Mouse (Mus musculus) myocyte (in vitro differentiated cells): ENCODE measurements around the gene Sec24c. TPM values are rescaled to one million over a fixed set of nuclear protein-coding genes. Genes with fewer than 3 reads are reported as not detected.

Experiments used
- H3K27me3 ChIP-seq: one replicate; pipeline ENCODE4 v1.6.1; 2011; ENCODE audit not compliant: control insufficient read depth, insufficient read depth, insufficient read length
- H3K36me3 ChIP-seq: one replicate; pipeline ENCODE4 v1.6.1; 2011; ENCODE audit not compliant: control insufficient read depth, insufficient read depth
- H3K4me2 ChIP-seq: one replicate; pipeline ENCODE4 v1.6.1; 2011; ENCODE audit warnings: low read depth, control low read depth
- H3K4me3 ChIP-seq: one replicate; pipeline ENCODE4 v1.5.1; 2011; ENCODE audit warnings: mild to moderate bottlenecking, control low read depth, moderate library complexity
- H3K79me2 ChIP-seq: one replicate; pipeline ENCODE4 v1.6.1; 2011; ENCODE audit not compliant: control insufficient read depth, insufficient read depth
- H3ac ChIP-seq: one replicate; pipeline ENCODE4 v1.6.1; 2011; ENCODE audit not compliant: control insufficient read depth, insufficient read length
- CEBPB ChIP-seq: IDR thresholded peaks from 2 replicates; pipeline ENCODE4 v1.6.1; 2011; ENCODE audit warnings: mild to moderate bottlenecking, moderate library complexity; ENCODE audit not compliant: poor library complexity, insufficient read depth, severe bottlenecking
- E2F4 ChIP-seq: IDR thresholded peaks from one replicate; pipeline ENCODE4 v1.6.1; 2011; ENCODE audit warnings: mild to moderate bottlenecking, control low read depth, moderate library complexity; ENCODE audit not compliant: insufficient read depth
- MAX ChIP-seq: IDR thresholded peaks from one replicate; pipeline ENCODE4 v1.6.1; 2011; ENCODE audit warnings: low read depth, mild to moderate bottlenecking, control low read depth
- MYOD1 ChIP-seq, 3 experiments: IDR thresholded peaks; one replicate each; pipeline ENCODE4 v1.6.1; 2011; ENCODE audit warnings: control low read depth in 2 of 3, low read depth in 2 of 3, mild to moderate bottlenecking in 2 of 3, moderate library complexity in 1 of 3; ENCODE audit not compliant: insufficient read length in 2 of 3, control insufficient read depth in 1 of 3
- MYOG ChIP-seq, 3 experiments: IDR thresholded peaks; one replicate each; pipeline ENCODE4 v1.6.1; 2011; ENCODE audit warnings: control low read depth in 2 of 3, low read depth in 2 of 3, mild to moderate bottlenecking in 2 of 3; ENCODE audit not compliant: insufficient read length in 2 of 3, control insufficient read depth in 1 of 3, insufficient read depth in 1 of 3
- POLR2A ChIP-seq: IDR thresholded peaks from one replicate; pipeline ENCODE4 v1.6.1; 2011; ENCODE audit warnings: low read depth, mild to moderate bottlenecking, control low read depth, moderate library complexity; ENCODE audit not compliant: insufficient read length
- POLR2AphosphoS2 ChIP-seq: IDR thresholded peaks from one replicate; pipeline ENCODE4 v1.6.1; 2011; ENCODE audit warnings: low read depth, control low read depth; ENCODE audit not compliant: insufficient read length
- REST ChIP-seq: IDR thresholded peaks from one replicate; pipeline ENCODE4 v1.6.1; 2011; ENCODE audit warnings: mild to moderate bottlenecking, control low read depth, moderate library complexity; ENCODE audit not compliant: insufficient read depth, insufficient read length
- SRF ChIP-seq: IDR thresholded peaks from one replicate; pipeline ENCODE4 v1.6.1; 2011; ENCODE audit warnings: low read depth; ENCODE audit not compliant: control insufficient read depth, insufficient read length
- TCF12 ChIP-seq: IDR thresholded peaks from one replicate; pipeline ENCODE4 v1.6.1; 2011; ENCODE audit warnings: mild to moderate bottlenecking, control low read depth; ENCODE audit not compliant: poor library complexity, insufficient read depth, severe bottlenecking
- TCF3 ChIP-seq: IDR thresholded peaks from one replicate; pipeline ENCODE4 v1.6.1; 2011; ENCODE audit warnings: low read depth, control low read depth; ENCODE audit not compliant: insufficient read length
- USF1 ChIP-seq: IDR thresholded peaks from one replicate; pipeline ENCODE4 v1.6.1; 2011; ENCODE audit warnings: low read depth, mild to moderate bottlenecking, control low read depth, moderate library complexity
- polyA plus RNA-seq: library from polyadenylated mRNA; unstranded; fragments of >200 nt; fragmentation: generic; extraction: Trizol; gene quantifications from one replicate; pipeline ENCODE4 v1.2.1, GENCODE M21; 2012; ENCODE audit warnings: missing spikeins

Sec24c gene
- polyA plus RNA-seq, 1 experiment = 68.6 TPM

DNA sequence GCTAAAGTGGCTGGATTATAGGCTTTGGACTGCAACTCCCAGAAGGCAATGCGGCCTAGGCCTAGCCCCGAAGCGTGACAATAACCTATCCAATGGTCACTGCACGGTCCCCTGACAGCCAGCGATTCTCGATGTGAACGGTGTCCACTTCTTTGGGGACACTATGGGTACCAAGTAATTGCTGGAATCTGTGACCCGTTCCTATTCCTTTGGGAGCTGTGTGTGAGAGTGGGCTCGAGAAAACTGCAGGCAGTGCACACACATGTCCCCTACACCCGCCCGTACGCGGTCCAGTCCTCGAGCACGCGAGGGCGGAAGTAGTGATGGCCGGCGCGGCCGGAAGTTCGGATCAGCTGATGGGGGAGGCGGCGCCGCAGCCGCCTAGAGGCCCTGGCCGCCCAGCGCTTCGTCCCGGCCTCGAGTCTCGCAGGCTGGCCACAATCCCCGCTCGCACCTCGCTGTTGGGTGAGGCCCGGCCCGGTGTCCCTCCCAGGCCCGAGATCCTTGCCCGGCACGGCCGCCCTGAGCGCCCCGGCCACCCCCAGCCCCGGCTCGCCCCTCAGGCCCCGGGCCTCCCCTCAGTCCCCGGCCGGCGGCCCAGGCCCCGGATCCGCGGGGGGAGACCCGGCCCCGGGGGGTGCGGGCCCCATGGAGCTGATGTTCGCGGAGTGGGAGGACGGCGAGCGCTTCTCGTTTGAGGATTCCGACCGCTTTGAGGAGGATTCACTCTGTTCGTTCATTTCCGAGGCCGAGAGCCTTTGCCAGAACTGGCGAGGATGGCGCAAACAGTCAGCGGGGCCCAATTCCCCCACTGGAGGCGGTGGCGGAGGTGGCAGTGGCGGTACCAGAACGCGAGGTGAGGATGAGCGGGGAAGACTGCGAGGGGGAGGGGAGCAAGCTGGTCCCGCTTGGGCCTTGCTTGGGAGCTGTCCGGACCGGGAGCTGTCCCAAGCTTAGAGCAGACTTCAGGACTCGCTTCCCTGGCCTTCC lies 33.4 kb downstream of the Sec24c start, which contains the start of gene Zswim8:
Gene Zswim8 (plus strand): TSS at position 352 of the 990 bp plus-strand sequence.
- Histone ChIP-seq H3K79me2 (peaks cover 56% of the 10 kb centered on the region), H3K27me3 (no peaks in the 10 kb centered on the region), H3K4me3 (peak within 1 kb of the TSS; percentile 94), H3K4me2 (peak within 1 kb of the TSS; percentile 90), H3K36me3 (peaks cover 13% of the 10 kb centered on the region), H3ac (peak within 1 kb of the TSS; percentile 89)
- TF ChIP-seq E2F4 (no peak), USF1 (peak; percentile 78), TCF12 (no peak), TCF3 (no peak), POLR2A (peak; percentile 83), MYOD1 (IDR thresholded peaks at IDR 0.05; ENCODE audit: control insufficient read depth in 1 of 3, insufficient read length in 2 of 3, low read depth in 2 of 3) (peak in 1 of 3 experiments; percentile 0), POLR2AphosphoS2 (peak; percentile 84), REST (peak; percentile 64), CEBPB (no peak), MYOG (IDR thresholded peaks at IDR 0.05; ENCODE audit: control insufficient read depth in 1 of 3, insufficient read depth in 1 of 3, insufficient read length in 2 of 3, low read depth in 2 of 3) (no peak)

- peaks cover 52% of the 10 kb centered on the region for H3K79me2 ChIP-seq
- H3ac ChIP-seq = peak overlapping the region; percentile 89
- TF ChIP-seq USF1 (peak; percentile 86), SRF (no peak), TCF12 (no peak), REST (no peak), MYOD1 (IDR thresholded peaks at IDR 0.05; ENCODE audit: control insufficient read depth in 1 of 3, insufficient read length in 2 of 3, low read depth in 2 of 3) (no peak), TCF3 (no peak), POLR2A (no peak), POLR2AphosphoS2 (no peak)
- peak overlapping the region; percentile 94 for H3K4me3 ChIP-seq
- no peaks in the 10 kb centered on the region for H3K27me3 ChIP-seq
- peak overlapping the region; percentile 90 for H3K4me2 ChIP-seq
- H3K36me3 ChIP-seq = peaks cover 21% of the 10 kb centered on the region
Observed at GRCm38 (mm10) chr14:20708239-20708638, 34.1 kb downstream of the Sec24c start.

DNA sequence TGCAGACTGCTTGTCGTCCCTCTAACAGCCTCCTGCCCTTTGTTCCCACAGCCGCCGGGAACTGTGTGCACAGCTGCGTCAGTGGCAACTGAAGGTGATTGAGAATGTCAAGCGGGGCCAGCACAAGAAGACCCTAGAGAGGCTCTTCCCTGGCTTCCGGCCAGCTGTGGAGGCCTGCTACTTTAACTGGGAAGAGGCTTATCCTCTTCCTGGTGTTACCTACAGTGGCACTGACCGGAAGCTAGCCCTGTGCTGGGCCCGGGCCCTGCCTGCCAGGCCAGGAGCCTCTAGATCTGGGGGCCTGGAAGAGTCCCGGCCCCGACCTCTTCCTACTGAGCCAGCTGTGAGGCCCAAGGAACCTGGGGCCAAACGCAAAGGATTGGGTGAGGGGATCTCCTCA lies 39.7 kb downstream of the Sec24c start:
- H3K4me3 ChIP-seq = no peak overlapping the region
- H3ac ChIP-seq = no peak overlapping the region
- peaks cover 55% of the 10 kb centered on the region for H3K36me3 ChIP-seq
- TF ChIP-seq MYOD1 (IDR thresholded peaks at IDR 0.05; ENCODE audit: control insufficient read depth in 1 of 3, insufficient read length in 2 of 3, low read depth in 2 of 3) (no peak), SRF (no peak), E2F4 (no peak), POLR2AphosphoS2 (no peak)
- no peak overlapping the region for H3K4me2 ChIP-seq
- no peaks in the 10 kb centered on the region for H3K27me3 ChIP-seq
- H3K79me2 ChIP-seq = peaks cover 21% of the 10 kb centered on the region

DNA sequence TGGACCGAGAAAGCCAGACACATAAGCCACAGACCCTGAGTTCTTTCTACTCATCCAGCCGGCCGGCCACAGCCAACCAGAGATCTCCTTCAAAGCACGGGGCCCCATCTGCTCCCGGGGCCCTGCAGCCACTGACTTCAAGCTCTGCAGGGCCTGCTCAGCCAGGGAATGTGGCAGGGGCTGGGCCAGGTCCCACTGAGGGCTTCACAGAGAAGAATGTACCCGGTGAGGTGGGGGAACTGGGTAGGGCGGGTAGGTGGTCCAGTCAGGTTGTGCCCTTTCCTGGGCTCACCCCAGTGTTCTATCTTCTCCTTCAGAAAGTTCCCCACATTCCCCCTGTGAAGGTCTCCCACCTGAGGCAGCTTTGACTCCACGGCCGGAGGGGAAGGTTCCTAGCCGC lies 44.3 kb downstream of the Sec24c start:
- Histone ChIP-seq H3K36me3 (peaks cover 47% of the 10 kb centered on the region), H3K79me2 (no peaks in the 10 kb centered on the region), H3ac (no peak overlapping the region), H3K4me3 (no peak overlapping the region), H3K4me2 (no peak overlapping the region), H3K27me3 (no peaks in the 10 kb centered on the region)
- TF ChIP-seq USF1 (no peak), TCF3 (no peak), MYOD1 (IDR thresholded peaks at IDR 0.05; ENCODE audit: control insufficient read depth in 1 of 3, insufficient read length in 2 of 3, low read depth in 2 of 3) (no peak), MYOG (IDR thresholded peaks at IDR 0.05; ENCODE audit: control insufficient read depth in 1 of 3, insufficient read depth in 1 of 3, insufficient read length in 2 of 3, low read depth in 2 of 3) (no peak), POLR2A (no peak), POLR2AphosphoS2 (no peak), MAX (no peak), CEBPB (no peak), REST (no peak)

- H3ac ChIP-seq = no peak overlapping the region
- no peaks in the 10 kb centered on the region for H3K27me3 ChIP-seq
- H3K79me2 ChIP-seq = no peaks in the 10 kb centered on the region
- H3K4me2 ChIP-seq = no peak overlapping the region
- TF ChIP-seq POLR2AphosphoS2 (peak; percentile 39), TCF3 (no peak)
- H3K36me3 ChIP-seq = peaks cover 54% of the 10 kb centered on the region
- no peak overlapping the region for H3K4me3 ChIP-seq
Observed at GRCm38 (mm10) chr14:20719767-20720166, 45.7 kb downstream of the Sec24c start.
